Mouse (Mus musculus) layer of hippocampus, postnatal 14 days (tissue): Measurements from ENCODE around the gene Msi1. TPM values are rescaled to one million over a fixed set of nuclear protein-coding genes. Genes with fewer than 3 reads are reported as not detected.

ENCODE experiments used
- DNase-seq, 2 experiments: peaks; one replicate each; pipeline ENCODE4 v3.0.0; 2021 to 2022; ENCODE audit warnings: low spot score in 2 of 2, mixed read lengths in 1 of 2
- total RNA-seq, 2 experiments: library from RNA; stranded (reverse); gene quantifications; 2 replicates each; pipeline ENCODE4 v1.2.3; 2021

Msi1 gene
- total RNA-seq, 2 experiments from 2014 or later = 70.6 to 71.8 TPM

- no peak for DNase-seq
Measured at GRCm38 (mm10) chr5:115465642-115466420, 36.4 kb downstream of the Msi1 start, which contains the start of gene Pla2g1b. Gene Pla2g1b, plus strand, starts transcription at chr5:115466262.

GRCm38 (mm10) chr5:115469791-115470190, 40.4 kb downstream of the Msi1 start:
- DNase-seq = no peak

DNA sequence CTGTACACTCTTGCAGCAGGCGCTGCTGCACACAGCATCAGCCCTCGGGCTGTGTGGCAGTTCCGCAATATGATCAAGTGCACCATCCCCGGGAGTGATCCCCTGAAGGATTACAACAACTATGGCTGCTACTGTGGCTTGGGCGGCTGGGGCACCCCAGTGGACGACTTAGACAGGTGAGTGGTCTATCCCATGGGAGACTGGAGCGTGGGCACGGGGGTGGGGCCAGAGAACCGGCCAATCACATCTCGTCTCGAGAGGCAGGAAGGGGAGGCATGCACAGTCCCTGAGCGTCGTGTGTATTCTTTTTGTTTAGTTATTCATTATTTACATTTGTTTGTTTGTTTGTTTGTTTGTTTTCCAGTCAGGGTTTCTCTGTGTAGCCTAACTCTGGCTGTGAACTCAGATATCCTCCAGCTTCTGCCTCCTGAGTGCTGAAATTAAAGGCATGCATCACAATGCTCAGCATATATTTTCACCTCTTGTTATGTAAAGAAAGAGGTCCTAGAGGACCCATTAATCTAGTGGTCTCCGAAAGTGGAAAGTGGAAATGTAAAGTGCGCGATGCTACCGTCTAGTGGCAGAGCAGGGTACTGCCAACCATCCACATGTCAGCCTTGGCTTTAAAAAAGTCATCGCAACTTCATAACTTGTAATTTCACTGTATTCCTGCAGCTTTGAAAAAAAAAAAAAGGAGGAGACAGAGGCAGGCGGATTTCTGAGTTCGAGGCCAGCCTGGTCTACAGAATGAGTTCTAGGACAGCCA, 41.5 kb downstream of the Msi1 start:
- DNase-seq = peak in 1 of 2 experiments; percentile 56

- DNase-seq = no peak
Measured at GRCm38 (mm10) chr5:115473191-115473590, 43.8 kb downstream of the Msi1 start.

- DNase-seq = no peak
Measured at GRCm38 (mm10) chr5:115474174-115474828, 44.9 kb downstream of the Msi1 start.

DNA sequence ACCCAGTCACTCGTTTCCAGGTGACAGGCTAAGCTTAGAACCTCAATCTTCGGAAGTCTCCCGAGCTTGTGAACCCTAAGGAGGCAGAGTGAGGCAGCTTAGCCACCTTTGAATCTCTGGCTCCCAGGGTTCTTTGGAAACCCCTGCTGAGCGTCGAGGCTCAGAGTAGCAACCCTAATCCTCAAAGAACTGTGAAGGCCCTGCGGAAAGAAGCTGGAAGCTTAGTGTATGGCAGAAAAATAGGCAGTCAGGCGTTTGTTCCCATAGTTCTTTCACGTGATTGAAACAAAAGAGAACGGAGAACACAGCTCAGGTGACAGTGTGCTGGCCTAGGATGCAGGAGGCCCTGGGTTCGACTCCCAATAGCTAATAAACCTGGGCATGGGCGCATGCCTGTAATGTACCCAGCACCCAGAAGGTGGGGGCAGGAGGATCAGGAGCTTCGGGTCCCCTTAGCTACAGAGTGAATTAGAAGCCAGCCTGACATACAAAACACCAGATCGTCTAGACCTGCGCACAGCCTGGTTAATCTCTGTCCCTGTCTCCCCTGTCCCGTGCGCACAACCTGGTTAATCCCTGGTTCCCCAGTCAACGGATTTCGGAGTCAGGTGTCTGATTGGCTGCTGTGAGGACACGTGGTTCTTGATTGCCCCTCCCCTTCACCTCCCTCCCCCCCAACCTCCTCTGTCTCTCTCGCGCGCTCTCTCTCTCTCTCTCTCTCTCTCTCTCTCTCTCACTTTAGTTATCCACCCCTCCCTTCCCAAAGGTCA, 46.1 kb downstream of the Msi1 start:
- DNase-seq = peak in 1 of 2 experiments; percentile 63

DNA sequence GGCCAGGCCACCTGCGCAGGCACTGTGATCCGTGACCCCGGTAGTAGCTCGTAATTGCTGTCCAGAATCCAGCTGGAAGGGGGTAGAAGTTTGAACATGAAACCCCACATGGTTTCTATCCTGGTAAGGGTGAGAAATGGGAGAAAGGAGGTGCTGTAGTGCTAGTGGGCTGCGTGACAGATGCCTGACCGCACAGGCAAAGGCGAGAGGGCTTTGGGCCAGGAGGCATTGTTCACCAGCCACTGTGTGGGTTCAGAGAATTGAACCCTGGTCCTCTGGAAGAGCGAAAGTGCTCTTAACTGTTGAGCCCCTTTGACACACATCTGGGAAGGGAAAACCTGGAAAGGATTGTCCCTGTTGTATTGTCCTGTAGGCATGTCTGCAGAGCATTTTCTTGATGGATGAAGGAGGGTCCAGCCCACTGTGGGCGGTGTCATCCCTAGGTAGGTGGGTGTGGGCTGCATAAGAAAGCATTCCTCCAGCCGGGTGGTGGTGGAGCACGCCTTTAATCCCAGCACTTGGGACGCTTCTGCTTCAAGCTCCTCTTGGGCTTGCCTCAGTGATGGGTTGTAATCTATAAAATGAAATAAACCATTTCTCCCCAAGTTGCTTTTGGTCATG, 46.8 kb downstream of the Msi1 start:
- DNase-seq = no peak

- DNase-seq = no peak
Measured at GRCm38 (mm10) chr5:115479561-115479960, 50.2 kb downstream of the Msi1 start.

DNA sequence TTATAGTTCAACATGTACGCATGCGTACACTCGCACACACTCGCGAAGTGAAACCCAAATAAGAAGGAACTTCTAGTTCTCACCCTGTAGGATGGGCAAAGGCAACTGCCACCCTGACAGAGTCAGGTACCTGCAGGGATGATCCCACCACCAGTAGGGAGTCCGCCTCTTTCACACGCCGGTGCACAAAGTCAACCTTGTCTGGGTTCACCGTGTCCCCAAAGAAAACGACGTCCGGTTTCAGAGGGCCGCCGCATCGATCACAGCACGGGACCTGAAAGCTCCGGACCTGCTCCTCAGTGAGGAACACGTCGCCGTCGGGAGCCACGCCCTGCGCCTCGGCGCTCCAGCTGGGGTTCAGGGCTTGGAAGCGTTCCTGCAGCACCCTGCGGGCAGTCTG, 50.7 kb downstream of the Msi1 start:
- no peak for DNase-seq

DNA sequence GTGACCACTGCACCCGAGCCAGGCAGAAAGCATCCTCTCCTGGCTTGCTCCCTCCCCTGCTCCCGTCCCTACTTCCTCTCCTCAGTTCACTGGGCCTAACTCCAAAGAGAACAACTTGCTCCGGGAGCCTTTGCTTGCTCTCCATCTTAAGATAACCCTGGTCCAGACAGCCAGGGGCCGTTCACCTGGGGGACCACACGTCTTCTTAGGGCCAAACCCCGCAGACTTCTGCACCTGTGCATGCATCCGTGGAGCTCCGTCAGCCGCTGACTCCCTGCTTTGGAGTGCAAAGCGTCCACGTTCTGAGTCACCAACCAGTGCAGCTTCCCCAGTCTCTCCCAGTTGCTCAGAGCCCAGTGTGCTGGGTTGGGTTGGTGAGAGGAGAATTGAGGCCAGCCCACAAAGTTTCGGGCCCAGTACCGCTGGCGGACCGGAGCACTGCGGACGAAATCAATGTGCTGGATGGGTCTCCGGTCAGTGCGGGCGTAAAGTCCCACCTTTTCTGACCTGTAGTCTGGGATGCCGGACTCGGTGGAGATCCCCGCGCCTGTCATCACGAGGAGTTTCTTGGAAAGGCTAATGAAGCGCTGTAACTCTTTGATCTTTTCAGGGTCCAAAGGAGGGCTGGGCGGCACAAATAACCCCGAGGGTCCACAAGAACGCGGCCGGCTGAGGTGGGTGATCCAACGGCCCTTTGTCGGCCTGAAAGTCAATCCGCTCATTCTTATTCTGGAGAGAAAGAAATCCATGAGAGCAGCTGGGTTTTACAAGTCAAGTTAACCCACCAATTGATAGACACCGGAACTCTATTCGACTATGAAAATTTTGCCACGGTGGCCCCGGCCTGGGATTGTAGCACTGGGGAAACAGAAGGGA, 53.2 kb downstream of the Msi1 start:
- no peak for DNase-seq

GRCm38 (mm10) chr5:115483385-115483784, 54.0 kb downstream of the Msi1 start:
- DNase-seq = no peak

DNA sequence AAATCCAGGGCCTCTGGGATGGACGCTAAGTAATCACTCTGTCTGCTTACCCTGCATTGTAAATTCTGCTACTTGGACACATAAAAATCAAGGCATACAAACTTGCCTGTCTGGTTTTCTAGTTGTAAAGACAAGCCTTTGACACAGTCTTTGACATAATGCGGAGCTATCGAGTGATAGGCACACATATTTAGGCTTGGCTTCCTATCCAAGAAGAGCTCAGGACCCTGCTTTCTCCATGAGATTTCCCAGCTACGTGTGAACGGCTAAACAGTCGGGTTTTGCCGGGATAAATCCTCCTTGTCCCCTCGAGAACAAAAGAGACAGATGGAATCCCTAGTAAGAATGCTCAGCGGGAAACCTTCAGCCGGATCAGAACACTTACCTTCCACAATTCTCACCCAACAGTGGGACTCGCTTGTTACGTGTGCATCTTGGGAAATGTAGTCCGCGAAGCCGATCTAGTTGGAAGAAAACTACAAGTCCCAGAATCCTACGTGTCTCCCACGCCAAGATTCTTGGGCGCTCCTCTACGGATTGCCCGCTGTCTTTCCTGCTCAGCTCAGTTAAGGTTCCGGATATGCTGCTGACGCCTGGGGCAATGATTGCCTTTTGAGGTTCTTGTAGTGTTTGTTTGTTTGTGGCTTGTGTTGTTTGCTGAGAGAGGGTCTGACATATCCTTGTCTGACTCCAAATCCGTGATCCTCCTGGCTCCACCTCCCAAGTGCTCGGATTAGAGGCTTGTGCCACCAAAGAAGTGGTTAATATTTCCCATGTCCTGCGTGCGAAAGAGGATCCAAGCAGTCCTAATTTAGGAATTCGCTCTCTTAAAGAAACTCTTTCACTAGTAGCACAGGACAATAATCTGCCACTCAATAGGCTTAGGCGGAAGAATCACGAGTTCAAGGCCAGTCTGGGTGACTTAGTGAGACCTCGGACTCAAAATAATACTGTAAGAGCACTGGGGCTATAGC, 54.8 kb downstream of the Msi1 start, which contains the start of gene Sirt4:
TSS of gene Sirt4 (minus strand) at position 779 of the 974 bp plus-strand sequence.
- peak; percentile 84 to 95 for DNase-seq

GRCm38 (mm10) chr5:115484996-115485395, 55.6 kb downstream of the Msi1 start:
- no peak for DNase-seq

- DNase-seq = no peak
Measured at GRCm38 (mm10) chr5:115485489-115486205, 56.2 kb downstream of the Msi1 start.

- DNase-seq = no peak
Measured at GRCm38 (mm10) chr5:115486726-115487125, 57.3 kb downstream of the Msi1 start.

GRCm38 (mm10) chr5:115487353-115487752, 58.0 kb downstream of the Msi1 start:
- DNase-seq = no peak

- DNase-seq = no peak
Measured at GRCm38 (mm10) chr5:115487942-115488580, 58.7 kb downstream of the Msi1 start.
